Mouse (Mus musculus) spleen, adult 2 months (tissue): ENCODE measurements around the gene Lrrc30. TPM values are rescaled to one million over a fixed set of nuclear protein-coding genes. Genes with fewer than 3 reads are reported as not detected.

Source experiments
- DNase-seq, 2 experiments: peaks; one replicate each; pipeline versions ENCODE4 v3.0.0 to v3.0.0-alpha.2; 2012 to 2021; ENCODE audit warnings: low spot score in 2 of 2, low read depth in 1 of 2
- H3K27ac ChIP-seq: fragments of 200-500 bp; 2 replicates; pipeline ENCODE4 v1.5.1; 2012; ENCODE audit warnings: low read length, inconsistent platforms; ENCODE audit not compliant: insufficient read depth
- H3K27me3 ChIP-seq: fragments of 200-500 bp; 2 replicates; pipeline ENCODE4 v1.6.1; 2012; ENCODE audit warnings: mild to moderate bottlenecking, moderate library complexity, low read length, inconsistent platforms; ENCODE audit not compliant: control insufficient read depth, insufficient read depth
- H3K36me3 ChIP-seq: fragments of 200-500 bp; 2 replicates; pipeline ENCODE4 v1.6.1; 2012; ENCODE audit warnings: mild to moderate bottlenecking, low read length, inconsistent platforms; ENCODE audit not compliant: control insufficient read depth, insufficient read depth
- H3K4me1 ChIP-seq: fragments of 200-500 bp; 2 replicates; pipeline ENCODE4 v1.6.1; 2011; ENCODE audit warnings: inconsistent platforms; ENCODE audit not compliant: control insufficient read depth, insufficient read depth, insufficient read length
- H3K4me3 ChIP-seq: fragments of 200-500 bp; 2 replicates; pipeline ENCODE4 v1.5.1; 2011; ENCODE audit warnings: mild to moderate bottlenecking, inconsistent platforms; ENCODE audit not compliant: insufficient read depth, insufficient read length; ENCODE audit errors: extremely low read depth
- CTCF ChIP-seq: fragments of 200-500 bp; IDR thresholded peaks from 2 replicates; pipeline ENCODE4 v1.5.1; 2011; ENCODE audit warnings: mild to moderate bottlenecking, inconsistent platforms; ENCODE audit not compliant: insufficient read depth, insufficient read length, insufficient replicate concordance; ENCODE audit errors: extremely low read depth
- POLR2A ChIP-seq: fragments of 200-500 bp; IDR thresholded peaks from 2 replicates; pipeline ENCODE4 v1.6.1; 2011; ENCODE audit warnings: low read depth, low read length, inconsistent platforms
- WGBS: fragments of 180-500 bp; shearing (Covaris S2); methylation state at CpG from one replicate; pipeline ENCODE4 v1.1.7; 2018; 5-methylcytosine and 5-hydroxymethylcytosine counted together
- polyA plus RNA-seq: library from polyadenylated mRNA; depleted of rRNA; stranded (reverse); fragments of >200 nt; gene quantifications from 2 replicates; pipeline ENCODE4 v1.2.3, GENCODE M21; 2012

The Lrrc30 gene
- polyA plus RNA-seq, 1 experiment, result not detected

GRCm38 (mm10) chr17:67625431-67625830, 7.1 kb downstream of the Lrrc30 start:
- H3K27ac ChIP-seq, result no peak overlapping the region
- no peak for DNase-seq
- WGBS, result 56% methylated on average over 5 of the region's 5 CpGs
- H3K4me1 ChIP-seq, result no peaks in the 10 kb centered on the region
- H3K4me3 ChIP-seq, result no peak overlapping the region
- H3K36me3 ChIP-seq, result no peaks in the 10 kb centered on the region
- no peaks in the 10 kb centered on the region for H3K27me3 ChIP-seq
- TF ChIP-seq CTCF (no peak), POLR2A (no peak)

- no peaks in the 10 kb centered on the region for H3K36me3 ChIP-seq
- H3K27me3 ChIP-seq, result no peaks in the 10 kb centered on the region
- DNase-seq, result no peak
- no peak overlapping the region for H3K4me3 ChIP-seq
- no peak for TF ChIP-seq POLR2A
- TF ChIP-seq CTCF, result no peak
- no peaks in the 10 kb centered on the region for H3K4me1 ChIP-seq
- no peak overlapping the region for H3K27ac ChIP-seq
- 82% methylated on average over 7 of the region's 7 CpGs for WGBS
Observed at GRCm38 (mm10) chr17:67619001-67619400, 13.5 kb downstream of the Lrrc30 start.

- no peaks in the 10 kb centered on the region for H3K27me3 ChIP-seq
- H3K27ac ChIP-seq, result no peak overlapping the region
- no peak for TF ChIP-seq CTCF
- no peak for TF ChIP-seq POLR2A
- no peaks in the 10 kb centered on the region for H3K36me3 ChIP-seq
- H3K4me1 ChIP-seq, result no peaks in the 10 kb centered on the region
- DNase-seq, result no peak
- no peak overlapping the region for H3K4me3 ChIP-seq
- 56% methylated on average over 5 of the region's 5 CpGs for WGBS
Observed at GRCm38 (mm10) chr17:67614381-67614780, 18.1 kb downstream of the Lrrc30 start.

GRCm38 (mm10) chr17:67612576-67612975, 19.9 kb downstream of the Lrrc30 start:
- Histone ChIP-seq H3K4me3 (no peak overlapping the region), H3K27ac (no peak overlapping the region), H3K4me1 (no peaks in the 10 kb centered on the region), H3K36me3 (no peaks in the 10 kb centered on the region), H3K27me3 (no peaks in the 10 kb centered on the region)
- no peak for DNase-seq
- WGBS, result 15% methylated on average over 1 of the region's 1 CpGs
- TF ChIP-seq CTCF, result no peak

DNA sequence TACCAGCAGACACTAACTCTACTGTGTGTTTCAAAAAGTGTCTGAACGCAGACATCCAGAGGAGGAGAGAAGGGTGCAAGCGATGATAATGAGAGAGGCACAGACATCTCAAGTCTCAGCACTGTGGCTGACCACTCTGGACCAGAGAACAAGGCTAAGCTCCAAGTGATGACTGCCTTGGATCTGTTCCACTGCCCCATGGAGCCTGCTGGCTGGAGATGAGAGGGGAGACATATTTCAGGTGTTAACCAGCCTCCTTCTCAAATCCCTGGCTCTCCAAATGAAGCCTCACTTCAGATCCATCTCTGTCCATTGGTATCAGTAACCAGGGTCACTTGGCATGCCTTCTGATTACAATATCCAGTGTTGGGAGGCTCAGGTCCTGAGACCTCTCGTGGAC, 20.4 kb downstream of the Lrrc30 start:
- Histone ChIP-seq H3K27ac (no peak overlapping the region), H3K27me3 (no peaks in the 10 kb centered on the region), H3K4me1 (no peaks in the 10 kb centered on the region), H3K4me3 (no peak overlapping the region), H3K36me3 (no peaks in the 10 kb centered on the region)
- no peak for TF ChIP-seq POLR2A
- TF ChIP-seq CTCF, result no peak
- no peak for DNase-seq
- WGBS, result 73% methylated on average over 3 of the region's 3 CpGs

DNA sequence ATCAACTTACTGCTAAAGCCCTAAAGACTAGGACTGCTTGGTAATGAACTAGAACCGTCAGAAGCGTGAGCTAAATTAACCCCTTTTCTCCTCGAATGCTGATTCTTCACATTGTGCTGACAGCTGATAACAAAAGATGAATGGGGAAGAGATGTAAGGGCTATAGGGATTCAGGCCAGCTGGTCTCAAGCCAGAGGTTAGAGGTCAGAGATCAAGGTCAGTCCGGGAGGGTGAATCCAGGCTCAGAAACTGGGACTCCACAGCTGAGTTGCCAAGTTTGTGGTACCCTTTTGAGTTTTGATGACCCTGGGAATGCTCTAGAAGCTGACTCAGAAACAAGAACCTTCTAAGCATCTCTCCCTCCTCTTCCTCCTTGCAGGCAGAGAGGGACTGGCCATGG, 28.1 kb downstream of the Lrrc30 start:
- no peak for TF ChIP-seq CTCF
- no peak for TF ChIP-seq POLR2A
- Histone ChIP-seq H3K27ac (no peak overlapping the region), H3K4me3 (no peak overlapping the region), H3K36me3 (no peaks in the 10 kb centered on the region), H3K4me1 (no peaks in the 10 kb centered on the region), H3K27me3 (no peaks in the 10 kb centered on the region)
- WGBS, result 83% methylated on average over 4 of the region's 4 CpGs
- no peak for DNase-seq

GRCm38 (mm10) chr17:67602556-67602955, 30.0 kb downstream of the Lrrc30 start:
- no peaks in the 10 kb centered on the region for H3K36me3 ChIP-seq
- 75% methylated on average over 4 of the region's 4 CpGs for WGBS
- DNase-seq, result no peak

More at GRCm38 (mm10) chr17:67602556-67602955, 30.0 kb downstream of the Lrrc30 start:
- Histone ChIP-seq H3K4me3 (no peak overlapping the region), H3K27ac (no peak overlapping the region), H3K27me3 (no peaks in the 10 kb centered on the region), H3K4me1 (no peaks in the 10 kb centered on the region)
- no peak for TF ChIP-seq CTCF
- TF ChIP-seq POLR2A, result no peak
